Mouse (Mus musculus) midbrain, embryonic 13.5 days (tissue): ENCODE measurements at regions not wholly inside any gene's neighbourhood (a gene's known extent, or its start where the extent isn't known, plus 50 kb on each side); places are given as distances from the start of the nearest gene placed in this dataset.

Experiments
- ATAC-seq: fragments of 200-750 bp; cut with Nextera tagmentation; 2 replicates; pipeline ENCODE4 v1.8.0; 2017; ENCODE audit warnings: mild to moderate bottlenecking, moderate TSS enrichment, moderate library complexity
- H3K27ac ChIP-seq: fragments of 300-500 bp; sonication (generic); 2 replicates; pipeline ENCODE4 v1.5.1; 2015; ENCODE audit warnings: inconsistent platforms, mild to moderate bottlenecking, moderate library complexity
- H3K27me3 ChIP-seq: fragments of 300-500 bp; sonication (generic); 2 replicates; pipeline ENCODE4 v1.6.1; 2015; ENCODE audit warnings: mild to moderate bottlenecking, inconsistent platforms
- H3K36me3 ChIP-seq: fragments of 300-500 bp; sonication (generic); 2 replicates; pipeline ENCODE4 v1.6.1; 2015; ENCODE audit warnings: mild to moderate bottlenecking, inconsistent platforms
- H3K4me1 ChIP-seq: fragments of 300-500 bp; sonication (generic); replicated peaks from 2 replicates; pipeline ENCODE4 v1.6.1; 2015; ENCODE audit warnings: inconsistent platforms
- H3K4me2 ChIP-seq: fragments of 300-500 bp; sonication (generic); replicated peaks from 2 replicates; pipeline ENCODE4 v1.6.1; 2015; ENCODE audit warnings: moderate library complexity, mild to moderate bottlenecking, inconsistent platforms
- H3K4me3 ChIP-seq: fragments of 300-500 bp; sonication (generic); replicated peaks from 2 replicates; pipeline ENCODE4 v1.5.1; 2015; ENCODE audit warnings: mild to moderate bottlenecking, inconsistent platforms
- H3K9ac ChIP-seq: fragments of 300-500 bp; sonication (generic); replicated peaks from 2 replicates; pipeline ENCODE4 v1.6.1; 2015; ENCODE audit warnings: mild to moderate bottlenecking, inconsistent platforms
- H3K9me3 ChIP-seq: fragments of 300-500 bp; sonication (generic); 2 replicates; pipeline ENCODE4 v1.6.1; 2016; ENCODE audit warnings: mild to moderate bottlenecking, inconsistent platforms
- WGBS: fragments of 180-500 bp; shearing (Covaris S2); methylation state at CpG from one replicate; pipeline ENCODE4 v1.1.7; 2015; 5-methylcytosine and 5-hydroxymethylcytosine counted together

DNA sequence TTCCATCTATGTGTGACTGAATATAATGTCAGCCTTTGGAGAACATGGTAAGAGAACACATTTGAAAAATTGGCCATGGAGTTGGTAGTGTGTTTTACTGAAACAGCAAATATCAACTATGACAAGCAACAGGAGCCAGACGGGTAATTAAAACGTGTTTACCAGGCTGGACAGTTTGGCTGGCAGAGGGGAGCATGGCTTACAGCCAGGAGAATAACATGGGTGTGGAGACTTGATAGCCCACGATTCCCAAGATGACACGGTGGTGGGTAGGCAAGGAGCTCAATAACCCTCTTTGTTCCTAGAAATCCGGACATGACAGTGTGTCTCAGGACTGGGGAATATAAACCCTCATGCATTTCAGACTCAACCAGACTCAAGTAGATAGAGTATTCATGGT, 185.2 kb downstream of the Cyp26b1 start:
- Histone ChIP-seq H3K9ac (no peak overlapping the region), H3K27ac (no peak overlapping the region), H3K4me1 (no peaks in the 10 kb centered on the region), H3K4me2 (no peak overlapping the region), H3K9me3 (no peaks in the 10 kb centered on the region), H3K36me3 (no peaks in the 10 kb centered on the region), H3K4me3 (no peak overlapping the region), H3K27me3 (no peaks in the 10 kb centered on the region)
- 87% methylated on average over 5 of the region's 5 CpGs for WGBS
- no peak for ATAC-seq

DNA sequence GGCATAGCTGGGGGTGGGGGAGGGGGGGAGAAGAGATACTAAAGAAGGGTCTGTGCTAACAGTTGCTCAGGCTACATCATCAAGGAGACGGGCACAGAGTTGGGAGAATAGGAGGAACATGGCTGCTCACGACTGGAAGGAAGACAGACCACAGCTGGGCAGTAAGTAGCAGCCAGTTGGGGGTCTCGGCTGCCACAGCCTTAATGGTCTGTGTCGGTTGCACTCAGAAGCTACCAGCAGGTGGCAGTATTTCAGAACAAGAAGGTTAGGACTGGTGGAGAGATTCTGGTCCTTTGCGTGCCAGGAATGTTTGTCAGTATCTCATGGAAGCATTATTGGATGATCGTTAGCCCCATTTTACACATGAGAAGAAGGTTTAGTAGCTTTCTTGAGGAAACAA, 185.9 kb downstream of the Cyp26b1 start:
- no peak overlapping the region for H3K27ac ChIP-seq
- no peak overlapping the region for H3K9ac ChIP-seq
- H3K4me1 ChIP-seq, result no peaks in the 10 kb centered on the region
- no peak overlapping the region for H3K4me3 ChIP-seq
- no peak overlapping the region for H3K4me2 ChIP-seq
- peak; percentile 72 for ATAC-seq
- no peaks in the 10 kb centered on the region for H3K36me3 ChIP-seq
- 15% methylated on average over 6 of the region's 6 CpGs for WGBS
- no peaks in the 10 kb centered on the region for H3K27me3 ChIP-seq
- no peaks in the 10 kb centered on the region for H3K9me3 ChIP-seq

DNA sequence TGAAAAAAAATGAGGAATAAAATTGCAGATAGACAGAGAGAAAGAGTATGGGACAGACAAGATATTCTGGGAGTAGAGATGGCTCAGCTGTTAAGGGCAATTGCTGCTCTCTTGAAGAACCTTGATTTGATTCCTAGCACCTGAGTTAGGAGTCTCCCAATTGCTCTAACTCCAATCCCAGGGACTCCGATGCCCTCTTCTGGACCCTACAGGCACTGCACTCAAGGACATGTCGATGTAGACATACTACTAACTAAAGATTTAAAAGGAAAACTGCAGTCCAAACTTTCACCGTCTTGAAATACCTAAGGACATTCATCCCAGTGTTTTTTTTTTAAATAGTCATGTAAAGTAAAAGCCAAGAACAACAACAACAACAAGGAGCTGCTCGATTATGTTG, 189.0 kb downstream of the Cyp26b1 start:
- Histone ChIP-seq H3K27me3 (no peaks in the 10 kb centered on the region), H3K36me3 (no peaks in the 10 kb centered on the region), H3K9ac (no peak overlapping the region), H3K4me2 (no peak overlapping the region), H3K9me3 (no peaks in the 10 kb centered on the region), H3K27ac (no peak overlapping the region), H3K4me3 (no peak overlapping the region), H3K4me1 (no peaks in the 10 kb centered on the region)
- 70% methylated on average over 4 of the region's 4 CpGs for WGBS
- no peak for ATAC-seq

DNA sequence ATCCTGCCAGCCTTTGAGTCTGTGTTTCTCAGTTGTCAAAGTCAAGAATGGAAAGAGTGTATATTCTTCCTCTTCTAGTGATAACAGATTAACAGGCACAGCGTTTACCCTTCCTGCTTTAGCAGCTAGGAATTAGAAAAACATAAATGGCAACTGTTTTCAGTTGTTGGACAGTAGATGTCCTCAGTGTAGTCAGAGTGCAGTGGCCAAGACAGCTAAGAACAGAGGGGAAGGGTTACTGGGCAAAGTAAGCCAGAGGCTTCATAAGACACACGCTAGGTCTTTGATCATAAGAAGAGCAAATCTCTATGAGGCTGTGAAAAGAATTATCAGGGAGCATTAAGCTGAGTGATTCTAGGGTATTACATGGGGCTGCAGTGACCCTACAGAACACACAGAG, 191.3 kb downstream of the Cyp26b1 start:
- ATAC-seq, result no peak
- Histone ChIP-seq H3K4me1 (no peaks in the 10 kb centered on the region), H3K27ac (no peak overlapping the region), H3K9ac (no peak overlapping the region), H3K9me3 (no peaks in the 10 kb centered on the region), H3K4me2 (no peak overlapping the region), H3K36me3 (no peaks in the 10 kb centered on the region), H3K27me3 (no peaks in the 10 kb centered on the region), H3K4me3 (no peak overlapping the region)
- 80% methylated on average over 2 of the region's 2 CpGs for WGBS

DNA sequence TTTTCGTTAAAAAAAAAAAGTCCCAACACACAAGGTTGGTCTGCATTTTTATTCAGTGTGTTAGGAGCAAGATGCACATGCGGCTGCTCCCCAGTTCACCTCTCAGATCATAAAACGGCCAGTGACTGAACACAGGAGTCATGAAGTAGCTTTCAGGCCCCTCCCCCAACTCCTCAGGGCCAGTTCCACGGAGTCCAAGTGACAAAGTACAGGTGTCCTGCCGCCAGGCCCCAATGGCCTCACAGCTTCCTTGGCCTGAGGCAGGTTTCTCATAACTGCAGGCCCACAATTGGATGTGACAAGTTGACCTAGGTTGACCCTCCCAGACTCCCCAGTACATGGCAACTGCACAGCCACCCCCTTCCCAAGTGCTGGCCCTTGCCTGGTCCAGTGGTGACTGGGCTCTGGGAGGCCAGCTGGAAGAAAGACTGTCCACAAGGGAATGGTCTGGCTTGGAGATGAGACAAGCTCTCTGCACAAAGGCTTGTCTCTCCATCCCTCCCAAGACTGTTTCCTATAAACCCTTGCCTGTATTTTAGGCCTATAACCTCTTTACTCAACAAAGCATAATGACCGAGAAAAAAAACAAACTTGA, 199.1 kb downstream of the Cyp26b1 start:
- Histone ChIP-seq H3K27me3 (no peaks in the 10 kb centered on the region), H3K4me3 (no peak overlapping the region), H3K9ac (no peak overlapping the region), H3K4me1 (no peaks in the 10 kb centered on the region), H3K4me2 (no peak overlapping the region), H3K9me3 (no peaks in the 10 kb centered on the region), H3K27ac (no peak overlapping the region), H3K36me3 (no peaks in the 10 kb centered on the region)
- no peak for ATAC-seq
- WGBS, result 82% methylated on average over 6 of the region's 6 CpGs

DNA sequence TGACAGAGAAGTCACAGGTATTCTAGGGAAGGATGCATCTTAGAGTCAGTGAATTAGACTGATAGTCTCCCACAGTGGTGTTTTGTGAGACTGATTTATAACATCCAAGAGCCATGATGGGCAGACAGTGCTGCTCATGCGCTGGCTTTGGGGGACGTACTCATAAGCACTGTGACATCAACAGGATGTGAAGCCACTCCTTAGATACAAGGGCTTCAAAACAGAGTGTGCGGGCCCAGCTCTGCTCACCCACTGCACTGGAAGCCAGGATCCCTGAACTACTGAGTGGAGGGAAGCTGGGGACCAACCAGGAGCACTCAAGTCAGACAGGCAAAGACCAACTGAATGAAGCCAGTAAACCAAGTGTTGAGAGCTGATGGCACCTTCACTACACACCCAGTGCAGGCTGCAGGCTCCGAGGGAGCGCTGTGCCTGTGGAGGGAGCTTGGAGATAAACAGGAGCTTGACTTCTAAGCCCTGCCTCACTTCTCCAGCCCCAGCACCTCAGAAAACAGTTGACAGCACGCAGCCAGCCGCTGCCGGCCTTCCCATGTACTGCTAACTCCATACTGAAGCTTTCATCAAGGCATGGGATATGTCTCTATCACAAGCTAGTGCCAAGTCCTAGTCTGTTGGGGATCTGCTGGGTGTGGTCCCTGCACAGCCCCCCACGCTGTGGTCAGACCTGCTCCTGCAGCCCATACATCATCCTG, 200.0 kb downstream of the Cyp26b1 start:
- Histone ChIP-seq H3K4me2 (no peak overlapping the region), H3K4me1 (no peaks in the 10 kb centered on the region), H3K27me3 (no peaks in the 10 kb centered on the region), H3K9ac (no peak overlapping the region), H3K4me3 (no peak overlapping the region), H3K9me3 (no peaks in the 10 kb centered on the region), H3K27ac (no peak overlapping the region), H3K36me3 (no peaks in the 10 kb centered on the region)
- WGBS, result 91% methylated on average over 9 of the region's 9 CpGs
- no peak for ATAC-seq

GRCm38 (mm10) chr6:84392752-84393511, 200.8 kb downstream of the Cyp26b1 start:
- WGBS, result 93% methylated on average over 14 of the region's 14 CpGs
- Histone ChIP-seq H3K36me3 (no peaks in the 10 kb centered on the region), H3K9me3 (no peaks in the 10 kb centered on the region), H3K4me1 (no peaks in the 10 kb centered on the region), H3K27me3 (no peaks in the 10 kb centered on the region), H3K4me3 (no peak overlapping the region), H3K4me2 (no peak overlapping the region), H3K27ac (no peak overlapping the region), H3K9ac (no peak overlapping the region)
- ATAC-seq, result no peak

GRCm38 (mm10) chr6:84391016-84391415, 202.7 kb downstream of the Cyp26b1 start:
- Histone ChIP-seq H3K9me3 (no peaks in the 10 kb centered on the region), H3K27me3 (no peaks in the 10 kb centered on the region), H3K36me3 (no peaks in the 10 kb centered on the region), H3K4me3 (no peak overlapping the region), H3K27ac (no peak overlapping the region), H3K4me1 (no peaks in the 10 kb centered on the region), H3K9ac (no peak overlapping the region), H3K4me2 (no peak overlapping the region)
- 97% methylated on average over 3 of the region's 3 CpGs for whole genome bisulfite sequencing
- no peak for ATAC-seq

DNA sequence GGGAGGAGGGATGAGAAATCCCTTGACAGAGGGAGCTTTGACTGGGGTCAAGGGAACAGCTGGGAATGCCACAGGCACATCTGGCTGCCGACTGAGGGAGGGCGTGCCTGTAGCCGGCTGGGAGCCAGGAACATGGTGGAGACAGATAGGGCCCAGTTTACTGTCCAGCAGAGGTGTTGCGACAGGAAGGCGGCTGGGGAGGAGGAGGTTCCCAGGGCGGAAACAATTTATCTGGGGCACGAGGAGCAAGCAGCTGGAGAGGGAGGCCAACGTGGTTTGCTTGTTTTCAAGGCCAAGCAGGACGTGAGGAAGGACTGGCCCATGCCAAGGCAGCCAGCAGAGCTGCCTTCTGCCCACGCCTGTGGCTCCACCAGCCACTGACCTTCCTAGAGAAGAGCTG, 208.0 kb downstream of the Cyp26b1 start:
- Histone ChIP-seq H3K27ac (no peak overlapping the region), H3K4me1 (no peaks in the 10 kb centered on the region), H3K4me3 (no peak overlapping the region), H3K9me3 (no peaks in the 10 kb centered on the region), H3K36me3 (no peaks in the 10 kb centered on the region), H3K4me2 (no peak overlapping the region), H3K27me3 (no peaks in the 10 kb centered on the region), H3K9ac (no peak overlapping the region)
- 69% methylated on average over 10 of the region's 10 CpGs for WGBS
- ATAC-seq, result no peak

GRCm38 (mm10) chr6:84383718-84384117, 210.0 kb downstream of the Cyp26b1 start:
- no peak overlapping the region for H3K9ac ChIP-seq
- no peaks in the 10 kb centered on the region for H3K4me1 ChIP-seq
- no peaks in the 10 kb centered on the region for H3K27me3 ChIP-seq
- H3K4me2 ChIP-seq, result no peak overlapping the region
- H3K36me3 ChIP-seq, result no peaks in the 10 kb centered on the region
- H3K27ac ChIP-seq, result no peak overlapping the region
- H3K9me3 ChIP-seq, result no peaks in the 10 kb centered on the region
- ATAC-seq, result no peak
- 69% methylated on average over 3 of the region's 3 CpGs for WGBS
- H3K4me3 ChIP-seq, result no peak overlapping the region

GRCm38 (mm10) chr6:84383141-84383540, 210.6 kb downstream of the Cyp26b1 start:
- no peak for ATAC-seq
- 84% methylated on average over 3 of the region's 3 CpGs for WGBS
- no peak overlapping the region for H3K4me3 ChIP-seq
- no peaks in the 10 kb centered on the region for H3K4me1 ChIP-seq
- H3K27ac ChIP-seq, result no peak overlapping the region
- no peaks in the 10 kb centered on the region for H3K36me3 ChIP-seq
- no peaks in the 10 kb centered on the region for H3K9me3 ChIP-seq
- H3K4me2 ChIP-seq, result no peak overlapping the region
- H3K27me3 ChIP-seq, result no peaks in the 10 kb centered on the region
- H3K9ac ChIP-seq, result no peak overlapping the region

DNA sequence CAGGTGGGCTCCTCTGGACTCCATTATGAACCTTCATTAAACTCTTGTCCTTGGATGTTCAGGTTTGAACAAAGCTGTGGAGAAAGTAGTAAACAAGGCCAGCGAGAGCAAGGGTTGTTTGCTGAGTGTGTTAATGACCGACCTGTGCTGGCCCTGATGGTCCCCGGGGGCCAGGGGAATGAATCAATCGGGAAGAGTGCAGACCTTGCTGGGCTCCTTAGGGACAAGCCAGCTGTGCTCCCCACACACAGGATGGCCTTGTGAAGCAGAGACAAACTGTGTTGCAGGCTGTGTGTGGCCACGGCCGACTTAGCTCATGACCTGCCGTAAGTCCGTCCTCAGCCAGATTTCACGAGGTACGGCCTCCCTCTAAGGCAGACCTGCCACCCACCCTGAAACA, 212.1 kb downstream of the Cyp26b1 start:
- H3K4me2 ChIP-seq, result no peak overlapping the region
- no peaks in the 10 kb centered on the region for H3K36me3 ChIP-seq
- H3K27ac ChIP-seq, result no peak overlapping the region
- H3K4me3 ChIP-seq, result no peak overlapping the region
- no peak for ATAC-seq
- H3K27me3 ChIP-seq, result 0 out of 2 replicates have a peak, but pooled peaks cover under 1% of the 10 kb centered on the region
- H3K9me3 ChIP-seq, result no peaks in the 10 kb centered on the region
- 90% methylated on average over 10 of the region's 10 CpGs for WGBS
- no peak overlapping the region for H3K9ac ChIP-seq
- H3K4me1 ChIP-seq, result no peaks in the 10 kb centered on the region
